Mouse (Mus musculus) brain, adult 2 months (tissue): ENCODE measurements at regions not wholly inside any gene's neighbourhood (a gene's known extent, or its start where the extent isn't known, plus 50 kb on each side); places are given as distances from the start of the nearest gene placed in this dataset.

Source experiments
- DNase-seq: peaks from one replicate; pipeline ENCODE4 v3.0.0; 2011; ENCODE audit warnings: low read depth, low spot score

DNA sequence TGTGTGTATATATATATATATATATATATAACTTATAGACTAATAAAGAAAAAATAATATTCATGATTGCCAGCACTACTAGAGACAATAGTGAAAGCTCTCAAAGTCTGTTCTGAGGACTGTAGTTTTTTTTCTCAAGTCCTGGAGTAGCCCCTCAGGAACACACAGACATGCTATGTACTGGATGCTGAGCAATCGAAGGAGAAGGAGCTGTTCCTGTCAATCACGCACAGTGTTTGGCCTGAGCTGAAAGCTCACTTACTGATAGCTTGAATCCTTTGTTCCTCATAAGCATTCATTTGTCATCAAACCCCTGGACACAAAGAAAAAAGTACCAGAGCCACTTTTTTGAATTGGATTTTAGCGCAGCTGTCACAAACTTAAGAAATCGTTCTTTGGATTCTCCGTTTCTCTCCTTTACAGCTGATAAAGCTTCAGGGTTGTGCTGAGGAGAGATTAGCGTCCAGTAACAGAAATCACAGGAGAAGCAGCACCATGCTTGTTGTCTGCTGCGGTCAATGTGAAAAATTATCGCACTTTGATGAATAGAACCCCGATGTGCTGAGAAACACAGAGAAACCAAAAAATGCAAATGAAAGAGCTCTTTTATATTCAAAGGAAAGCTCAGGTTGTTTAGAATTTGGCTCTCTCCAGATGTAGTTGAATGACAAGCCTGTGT, 702.2 kb upstream of the Tyrp1 start:
- peak; percentile 3 for DNase-seq

DNA sequence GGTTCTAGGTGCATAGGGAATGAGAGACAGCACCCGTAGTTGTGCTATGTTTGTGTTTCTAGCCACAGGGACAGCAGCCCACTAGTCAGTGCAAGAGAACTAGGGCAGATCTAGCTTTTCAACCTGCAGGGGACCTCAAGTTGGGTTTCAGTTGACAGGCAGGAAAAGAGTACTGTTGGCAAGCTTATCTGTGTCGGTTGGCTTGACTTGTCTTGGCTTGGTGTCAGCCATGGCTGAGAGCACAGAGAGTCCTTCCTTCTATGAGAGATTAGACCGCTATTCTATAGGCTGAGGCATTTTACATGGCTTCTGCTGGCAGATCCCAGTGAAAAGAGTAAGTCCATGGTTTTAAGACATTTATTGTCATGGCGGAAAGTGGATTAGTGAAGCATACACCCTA, 693.7 kb upstream of the Tyrp1 start:
- DNase-seq = no peak

DNA sequence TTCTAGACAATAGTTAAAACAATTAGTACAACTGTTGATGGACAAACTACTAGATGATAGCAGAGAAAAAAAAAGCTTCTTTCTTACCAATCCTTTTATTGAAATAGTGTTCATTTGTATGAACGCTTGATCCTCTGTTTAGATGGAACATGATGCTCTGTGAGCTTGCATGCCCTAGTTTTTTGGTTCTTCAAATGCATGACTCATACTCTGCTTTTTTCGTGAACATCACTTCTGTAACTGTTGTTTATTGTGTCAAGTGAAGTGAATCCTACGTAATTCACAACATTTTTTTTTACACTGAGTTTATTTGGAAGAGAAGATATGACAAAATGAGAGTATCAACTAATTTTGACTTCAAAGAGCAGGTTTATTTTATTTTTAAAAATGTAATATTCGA, 674.1 kb upstream of the Tyrp1 start:
- peak; percentile 68 for DNase-seq

DNA sequence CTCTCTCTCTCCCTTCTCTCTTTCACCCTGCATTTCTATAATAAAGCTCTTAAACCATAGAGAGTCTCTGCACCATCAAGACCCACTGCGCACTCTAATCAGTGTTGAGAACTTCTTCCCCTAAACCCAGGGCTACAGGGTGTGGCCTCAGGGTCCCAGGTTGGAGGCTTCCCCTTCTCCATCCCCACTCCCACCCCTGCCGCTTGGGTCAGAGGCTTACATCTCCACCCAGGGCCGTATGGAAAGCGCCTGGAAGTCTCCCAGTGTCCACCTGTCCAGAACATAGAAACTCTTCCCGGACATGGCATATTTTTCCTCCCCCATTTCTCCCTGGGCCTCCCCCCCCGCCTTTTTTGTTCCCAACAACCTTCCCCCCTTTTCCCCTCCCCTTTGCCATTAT, 660.7 kb upstream of the Tyrp1 start:
- no peak for DNase-seq

DNA sequence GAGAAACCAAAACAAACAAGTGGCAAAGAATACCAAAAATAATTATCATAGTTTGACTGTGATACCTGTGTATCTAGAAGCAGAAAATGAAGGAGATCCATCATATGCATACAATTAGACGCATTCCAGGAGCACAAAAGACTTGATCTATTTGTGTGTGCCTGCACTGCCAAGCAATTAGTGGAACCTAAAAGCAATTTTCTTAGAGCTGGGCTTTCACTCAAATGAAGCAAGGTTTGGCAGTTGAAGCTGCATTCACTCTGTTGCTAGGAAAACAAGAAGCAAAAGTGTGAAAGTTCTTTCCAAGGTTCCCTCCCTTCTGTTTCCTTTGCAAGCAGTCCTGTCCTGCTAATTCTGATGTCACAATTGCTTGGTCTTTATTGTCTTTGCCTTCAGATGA, 631.7 kb upstream of the Tyrp1 start:
- DNase-seq = peak; percentile 40

DNA sequence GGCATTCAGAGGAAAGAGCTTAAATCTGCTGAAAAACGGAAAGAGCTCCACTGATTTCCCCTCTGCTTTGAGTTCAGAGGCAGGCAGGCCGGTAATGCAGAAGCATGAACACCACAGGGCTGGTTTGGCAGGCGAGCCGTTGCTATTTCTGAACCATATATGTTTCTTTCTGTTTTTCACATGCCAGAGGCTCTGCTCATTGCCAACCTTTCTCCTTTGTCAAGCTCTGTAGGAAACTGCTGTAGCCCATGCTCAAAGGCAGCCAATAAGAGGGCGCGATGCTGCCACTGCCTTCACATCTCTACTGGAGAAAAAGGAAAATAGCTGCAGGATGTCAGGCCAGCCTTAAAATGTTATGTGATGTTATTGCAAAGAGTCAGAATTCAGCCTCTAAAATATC, 630.0 kb upstream of the Tyrp1 start:
- DNase-seq = peak; percentile 78

DNA sequence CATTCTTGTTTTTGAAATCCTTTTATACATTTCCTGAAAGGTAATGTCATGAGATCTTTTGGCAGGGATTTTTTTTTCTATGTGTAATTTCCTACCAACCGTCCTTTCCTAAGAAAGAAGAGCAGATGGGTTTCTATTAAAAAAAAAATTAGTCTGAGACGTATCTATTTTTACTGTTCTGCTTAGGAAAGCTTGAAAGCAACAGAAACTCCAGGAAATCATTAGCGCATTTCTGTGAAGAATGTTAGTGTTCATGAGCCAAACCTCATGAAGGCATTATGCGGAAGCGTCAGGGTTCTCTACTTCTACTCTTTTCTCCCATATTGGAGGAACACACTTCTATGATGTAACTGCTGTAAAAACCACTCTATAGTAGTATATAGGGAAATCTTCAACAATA, 629.5 kb upstream of the Tyrp1 start:
- peak; percentile 63 for DNase-seq
